Mouse (Mus musculus) heart, adult 2 months (tissue): ENCODE data around the gene Marveld1. TPM values are rescaled to one million over a fixed set of nuclear protein-coding genes. Genes with fewer than 3 reads are reported as not detected.
A peak's percentile ranks its signal among the peaks of the same experiment; 100 is the strongest.

Experiments used
- DNase-seq, 2 experiments: peaks; one replicate each; pipeline ENCODE4 v3.0.0; 2021
- H3K27ac ChIP-seq: fragments of 200-600 bp; 2 replicates; pipeline ENCODE4 v1.8.1; 2022
- H3K27me3 ChIP-seq: fragments of 200-500 bp; 2 replicates; pipeline ENCODE4 v1.6.1; 2012; ENCODE audit warnings: mild to moderate bottlenecking, low read length, inconsistent platforms, mixed read lengths; ENCODE audit not compliant: control insufficient read depth, insufficient read depth
- H3K36me3 ChIP-seq: fragments of 200-500 bp; 2 replicates; pipeline ENCODE4 v1.6.1; 2012; ENCODE audit warnings: low read length, inconsistent platforms; ENCODE audit not compliant: control insufficient read depth, insufficient read depth
- H3K4me1 ChIP-seq: fragments of 200-500 bp; 2 replicates; pipeline ENCODE4 v1.6.1; 2011; ENCODE audit warnings: low read length; ENCODE audit not compliant: control insufficient read depth, insufficient read depth
- H3K4me3 ChIP-seq: fragments of 200-600 bp; 2 replicates; pipeline ENCODE4 v1.8.1; 2022
- H3K79me2 ChIP-seq: fragments of 200-500 bp; replicated peaks from 2 replicates; pipeline ENCODE4 v1.6.1; 2012; ENCODE audit warnings: mild to moderate bottlenecking, inconsistent platforms, low read length, moderate library complexity, mixed read lengths; ENCODE audit not compliant: control insufficient read depth, insufficient read depth
- H3K9ac ChIP-seq: fragments of 200-500 bp; 2 replicates; pipeline ENCODE4 v1.6.1; 2012; ENCODE audit warnings: low read depth, mild to moderate bottlenecking, control low read depth, inconsistent platforms, low read length, mixed read lengths
- CTCF ChIP-seq: fragments of 200-600 bp; IDR thresholded peaks from 2 replicates; pipeline ENCODE4 v1.8.1; 2022; ENCODE audit warnings: antibody characterized with exemption, mild to moderate bottlenecking, moderate library complexity
- EP300 ChIP-seq: fragments of 200-500 bp; IDR thresholded peaks from 2 replicates; pipeline ENCODE4 v1.6.1; 2011; ENCODE audit warnings: low read depth, low read length, control low read depth; ENCODE audit not compliant: insufficient read depth
- POLR2A ChIP-seq: fragments of 200-500 bp; IDR thresholded peaks from 2 replicates; pipeline ENCODE4 v1.6.1; 2011; ENCODE audit warnings: mild to moderate bottlenecking, low read depth, low read length, control low read depth; ENCODE audit not compliant: insufficient read depth
- WGBS: fragments of 180-500 bp; shearing (Covaris S2); methylation state at CpG from one replicate; pipeline ENCODE4 v1.1.7; 2018; 5-methylcytosine and 5-hydroxymethylcytosine counted together
- intact Hi-C: fragments of 180-260 bp; cut with DNase I; formaldehyde crosslinking; loops from one replicate; pipeline ENCODE4 v1.15.1; 2025
- polyA plus RNA-seq: library from polyadenylated mRNA; depleted of rRNA; stranded (reverse); fragments of >200 nt; gene quantifications from 2 replicates; pipeline ENCODE4 v1.2.3, GENCODE M21; 2012
- total RNA-seq, 2 experiments: library from RNA; stranded (reverse); gene quantifications; 2 replicates each; pipeline ENCODE4 v1.2.3; 2021

The Marveld1 gene
- total and polyA plus RNA-seq, 3 experiments: 21.1 to 55.0 (median 21.9) TPM

DNA sequence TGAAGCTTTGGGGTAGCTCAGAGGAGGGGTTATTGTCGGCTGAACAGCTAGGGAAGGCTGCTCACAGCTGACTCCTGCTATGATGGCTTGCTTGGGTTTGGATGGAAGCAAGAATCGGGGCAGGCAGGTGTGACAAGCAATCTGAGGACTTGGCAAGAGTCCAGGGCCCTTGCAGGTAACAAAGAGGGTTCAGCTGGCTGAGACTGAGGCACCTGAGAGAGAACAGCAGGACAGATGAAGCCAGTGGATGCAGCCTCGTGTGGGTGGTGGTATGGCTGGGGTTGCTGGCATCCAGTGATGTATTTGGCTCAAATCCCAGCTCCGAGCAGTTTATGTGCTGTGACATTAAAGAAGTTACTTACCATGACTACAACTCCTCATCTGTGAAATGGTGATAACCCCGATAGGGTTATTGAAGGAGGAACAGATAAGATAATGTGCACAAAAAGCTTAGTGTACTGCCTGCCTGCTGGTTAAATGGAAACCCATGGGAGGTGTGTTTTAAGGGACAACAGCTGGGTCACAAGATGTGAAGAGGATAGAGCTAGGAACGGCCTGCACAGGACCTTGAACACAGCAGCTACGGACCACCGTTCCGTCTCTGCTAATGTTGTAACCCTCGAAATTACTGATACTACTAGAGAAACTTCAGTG, 22.2 kb downstream of the Marveld1 start:
- TF ChIP-seq CTCF: no peak
- TF ChIP-seq POLR2A: no peak
- no peak for TF ChIP-seq EP300
- no peak overlapping the region for H3K4me3 ChIP-seq

DNA sequence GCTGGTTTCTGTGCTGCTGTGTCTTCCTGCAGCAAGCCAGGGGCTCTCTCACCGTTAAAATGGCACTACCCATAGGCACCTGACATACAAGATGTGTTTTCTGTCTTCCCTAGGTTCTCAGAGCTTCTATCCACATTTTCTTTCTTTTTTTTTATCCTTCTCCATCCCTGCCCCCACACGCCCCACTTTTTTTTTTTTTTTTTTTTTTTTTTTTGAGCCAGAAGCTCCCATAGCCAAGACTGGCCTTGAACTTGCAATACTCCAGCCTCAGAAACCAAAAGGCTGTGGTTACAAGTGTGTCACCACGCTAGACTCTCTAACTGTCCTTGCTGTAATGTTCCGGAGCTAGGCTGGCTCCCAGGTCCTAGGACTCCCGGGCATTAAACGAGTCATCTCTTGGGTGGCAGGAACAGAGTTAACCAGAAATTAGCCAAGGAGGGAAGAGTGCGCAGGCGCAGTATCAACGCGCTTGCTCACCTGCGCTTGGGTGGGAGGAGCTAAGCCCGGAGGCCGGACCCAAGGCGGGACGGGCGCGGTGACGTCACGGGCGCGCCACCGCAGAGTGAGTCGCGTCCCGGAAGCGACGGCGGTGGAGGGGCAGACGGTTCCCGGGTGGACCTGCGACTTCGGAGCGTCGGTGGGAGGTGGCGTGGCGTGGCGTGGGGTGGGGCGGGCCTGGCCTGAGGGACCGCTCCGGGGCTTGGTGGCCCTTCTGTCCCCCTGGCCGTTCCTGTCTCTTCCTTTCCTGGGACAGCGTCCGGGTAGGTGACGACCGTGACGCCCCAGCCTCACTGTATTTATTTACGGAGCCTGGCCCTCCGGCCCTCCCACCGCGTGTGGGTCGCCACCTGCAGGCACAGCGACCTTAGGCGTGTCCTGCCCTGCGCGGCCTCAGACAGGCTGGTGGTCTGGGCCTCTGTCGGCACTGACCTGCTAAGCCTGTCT, 23.1 kb downstream of the Marveld1 start:
- peak overlapping the region; percentile 79 for H3K27ac ChIP-seq
- no peak for TF ChIP-seq CTCF
- peak; percentile 76 for TF ChIP-seq POLR2A
- peak; percentile 93 to 95 for DNase-seq
- no peaks in the 10 kb centered on the region for H3K27me3 ChIP-seq
- no peaks in the 10 kb centered on the region for H3K4me1 ChIP-seq
- WGBS: 1% methylated on average over 56 of the region's 56 CpGs
- H3K4me3 ChIP-seq: peak overlapping the region; percentile 80
- 0 out of 2 replicates have a peak, but pooled peaks cover 1% of the 10 kb centered on the region for H3K79me2 ChIP-seq
- H3K36me3 ChIP-seq: no peaks in the 10 kb centered on the region
- peak overlapping the region; percentile 91 for H3K9ac ChIP-seq
- intact Hi-C loops: no loop called here

More for the DNA sequence above, 22.2 kb downstream of the Marveld1 start:
- no peak for DNase-seq
- Histone ChIP-seq H3K27me3 (no peaks in the 10 kb centered on the region), H3K9ac (no peak overlapping the region), H3K79me2 (0 out of 2 replicates have a peak, but pooled peaks cover 1% of the 10 kb centered on the region), H3K4me1 (no peaks in the 10 kb centered on the region), H3K27ac (no peak overlapping the region), H3K36me3 (no peaks in the 10 kb centered on the region)
- 42% methylated on average over 10 of the region's 10 CpGs for WGBS
- intact Hi-C loops: loop anchor here (5.0 kb wide), 3 partner anchors 37 to 187 kb away; partner anchors contain the start of genes Ankrd2, Mms19 and Ubtd1

DNA sequence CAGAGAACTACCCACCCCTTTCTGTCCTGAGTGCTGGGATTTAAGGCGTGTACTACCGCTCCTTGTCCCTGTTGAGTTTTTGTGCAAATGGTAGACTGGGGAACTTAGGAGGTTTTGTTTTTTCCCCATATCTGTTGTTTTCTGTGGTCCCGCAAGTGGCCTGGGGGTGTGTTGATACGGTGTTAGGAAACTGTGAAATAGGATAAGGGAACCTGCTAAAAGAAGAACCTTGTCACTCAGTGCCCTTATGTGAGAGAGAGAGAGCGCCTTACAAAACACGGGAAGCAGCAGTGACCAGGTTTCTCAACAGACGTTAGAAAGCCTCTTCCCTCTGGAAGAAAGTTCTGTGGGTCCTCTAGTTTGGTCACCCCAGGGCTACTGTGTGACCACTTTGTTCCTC, 29.6 kb downstream of the Marveld1 start:
- Histone ChIP-seq H3K79me2 (no peaks in the 10 kb centered on the region), H3K36me3 (no peaks in the 10 kb centered on the region), H3K4me1 (no peaks in the 10 kb centered on the region), H3K27me3 (no peaks in the 10 kb centered on the region), H3K9ac (no peak overlapping the region), H3K4me3 (no peak overlapping the region), H3K27ac (no peak overlapping the region)
- TF ChIP-seq EP300 (no peak), CTCF (no peak), POLR2A (no peak)
- DNase-seq: no peak
- intact Hi-C loops: no loop called here
- 76% methylated on average over 7 of the region's 7 CpGs for WGBS

DNA sequence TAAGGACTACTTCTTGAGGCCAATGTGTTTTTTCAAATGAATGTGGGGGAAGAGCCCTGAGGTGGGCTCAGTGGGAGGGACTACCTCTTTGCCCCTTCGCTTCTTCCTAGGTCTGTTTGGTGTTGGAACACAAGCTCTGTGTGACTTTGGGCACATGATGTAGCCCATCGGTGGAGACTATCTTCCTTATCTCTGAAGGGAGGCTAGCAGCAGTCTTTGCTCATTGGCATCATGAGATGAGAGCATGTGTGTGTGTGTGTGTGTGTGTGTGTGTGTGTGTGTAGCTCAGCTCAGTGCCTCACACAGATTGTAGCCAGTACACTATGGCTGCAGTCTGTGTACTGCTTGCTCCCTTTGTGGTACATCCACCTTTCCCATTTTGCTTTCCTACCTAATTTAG, 30.3 kb downstream of the Marveld1 start:
- no peaks in the 10 kb centered on the region for H3K36me3 ChIP-seq
- no peaks in the 10 kb centered on the region for H3K79me2 ChIP-seq
- no peak for TF ChIP-seq POLR2A
- no peak for TF ChIP-seq EP300
- no peak for TF ChIP-seq CTCF
- H3K4me3 ChIP-seq: no peak overlapping the region
- no peak overlapping the region for H3K9ac ChIP-seq
- H3K27me3 ChIP-seq: no peaks in the 10 kb centered on the region
- no peak for DNase-seq
- H3K27ac ChIP-seq: no peak overlapping the region
- no peaks in the 10 kb centered on the region for H3K4me1 ChIP-seq
- intact Hi-C loops: no loop called here
- WGBS: 65% methylated on average over 2 of the region's 2 CpGs

DNA sequence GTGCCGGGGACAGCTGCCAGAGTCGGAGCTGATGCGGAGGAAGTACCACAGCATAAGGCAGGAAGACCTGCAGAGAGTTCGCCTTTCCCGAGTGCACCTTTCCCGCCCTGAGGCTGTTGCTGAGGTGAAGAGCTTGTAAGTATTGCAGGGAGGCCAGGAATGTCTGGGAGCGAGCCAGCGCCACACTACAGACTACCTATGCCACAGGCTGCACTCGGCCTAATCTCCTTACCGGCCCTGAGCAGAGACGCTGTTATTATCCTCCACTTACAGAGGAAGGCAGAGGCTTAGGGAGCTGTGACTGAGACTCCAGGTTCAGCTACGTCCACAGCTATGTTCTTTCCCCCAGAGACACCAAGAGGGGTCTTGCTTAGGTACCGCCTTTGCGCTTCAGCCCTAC, 32.2 kb downstream of the Marveld1 start:
- Histone ChIP-seq H3K4me1 (no peaks in the 10 kb centered on the region), H3K36me3 (no peaks in the 10 kb centered on the region), H3K27ac (no peak overlapping the region), H3K79me2 (no peaks in the 10 kb centered on the region), H3K9ac (no peak overlapping the region), H3K27me3 (no peaks in the 10 kb centered on the region), H3K4me3 (no peak overlapping the region)
- 79% methylated on average over 14 of the region's 14 CpGs for WGBS
- DNase-seq: no peak
- intact Hi-C loops: no loop called here
- TF ChIP-seq CTCF (no peak), POLR2A (no peak), EP300 (no peak)

DNA sequence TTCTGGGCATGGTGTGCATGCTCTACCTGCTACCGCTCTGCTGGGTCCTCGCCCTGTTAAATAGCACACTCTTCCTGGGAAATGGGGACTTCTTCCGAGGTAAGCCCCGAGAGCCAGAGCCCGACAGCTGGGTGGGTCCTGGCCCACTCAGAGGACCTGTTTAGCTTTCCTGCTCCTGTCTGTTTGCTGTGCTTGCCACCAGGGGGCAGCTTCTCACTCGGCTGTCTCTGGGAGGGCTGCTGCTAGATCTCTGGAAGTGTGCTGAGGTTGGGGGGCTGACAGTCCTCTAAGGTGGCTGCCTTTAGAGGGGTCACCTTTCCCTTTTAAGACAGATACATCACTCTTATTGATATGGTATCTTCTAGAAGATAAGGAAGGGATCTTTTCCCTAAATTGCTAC, 35.5 kb downstream of the Marveld1 start:
- DNase-seq: no peak
- no peaks in the 10 kb centered on the region for H3K27me3 ChIP-seq
- WGBS: 67% methylated on average over 6 of the region's 6 CpGs
- no peaks in the 10 kb centered on the region for H3K36me3 ChIP-seq
- no peak overlapping the region for H3K27ac ChIP-seq
- no peak for TF ChIP-seq EP300
- TF ChIP-seq POLR2A: no peak
- TF ChIP-seq CTCF: peak; percentile 61
- intact Hi-C loops: loop anchor here (10.0 kb wide), 1 partner anchor 252 kb away; the partner anchor contains the start of gene Crtac1
- H3K79me2 ChIP-seq: no peaks in the 10 kb centered on the region
- no peak overlapping the region for H3K9ac ChIP-seq
- H3K4me1 ChIP-seq: no peaks in the 10 kb centered on the region
- no peak overlapping the region for H3K4me3 ChIP-seq
